Mouse (Mus musculus): ENCODE data around the gene Rps19. TPM values are rescaled to one million over a fixed set of nuclear protein-coding genes. Genes with fewer than 3 reads are reported as not detected.
A peak's percentile ranks its signal among the peaks of the same experiment; 100 is the strongest.

The Rps19 gene
- total RNA-seq, 1 experiment: 2,786 TPM

- no peaks in the 10 kb centered on the region for H3K9me3 ChIP-seq (ENCODE audit: control insufficient read depth, insufficient read depth, low read depth, low read length)
- peak overlapping the region; percentile 70 to 98 for H3K4me3 ChIP-seq (ENCODE audit: insufficient read depth in 1 of 2, low read depth in 1 of 2, low read length in 2 of 2, poor library complexity in 1 of 2, severe bottlenecking in 1 of 2)
- H3K4me1 ChIP-seq (ENCODE audit: control insufficient read depth in 2 of 2, insufficient read depth in 2 of 2, low read length in 2 of 2, poor library complexity in 1 of 2): peaks cover 0 to 14% of the 10 kb centered on the region in 2 experiments; a peak in 1 of 4 replicates
- H3K27ac ChIP-seq (ENCODE audit: insufficient read depth, low read depth, low read length, poor library complexity, severe bottlenecking): peak overlapping the region; percentile 94
- H3K36me3 ChIP-seq (ENCODE audit: control insufficient read depth, insufficient read depth, low read length, poor library complexity, severe bottlenecking): peaks cover 59% of the 10 kb centered on the region
- DNase-seq (ENCODE audit: low read depth, low spot score): no peak
- in situ Hi-C loops (cut with MboI; ENCODE audit: low sequenced_read_pairs in 2 of 2, unreplicated experiment in 2 of 2): no loop called here
- H3K9ac ChIP-seq (ENCODE audit: insufficient read depth, low read depth, low read length, poor library complexity, severe bottlenecking): peak overlapping the region; percentile 100
- TF ChIP-seq ZC3H11A (IDR thresholded peaks at IDR 0.05; ENCODE audit: borderline replicate concordance, low read depth, low read length) (no peak), ZNF384 (IDR thresholded peaks at IDR 0.05; ENCODE audit: low read depth, low read length) (no peak), MAFK (IDR thresholded peaks at IDR 0.05; ENCODE audit: insufficient read depth, low read depth, low read length) (no peak), HCFC1 (IDR thresholded peaks at IDR 0.05; ENCODE audit: borderline replicate concordance, insufficient read depth, low read length) (no peak), CHD2 (IDR thresholded peaks at IDR 0.05; ENCODE audit: low read depth, low read length) (no peak)
Measured at GRCm38 (mm10) chr7:24886308-24886633, 2.1 kb downstream of the Rps19 start.

GRCm38 (mm10) chr7:24887096-24887495, 2.9 kb downstream of the Rps19 start:
- Histone ChIP-seq H3K9me3 (ENCODE audit: control insufficient read depth, insufficient read depth, low read depth, low read length) (no peaks in the 10 kb centered on the region), H3K4me3 (ENCODE audit: insufficient read depth in 1 of 2, low read depth in 1 of 2, low read length in 2 of 2, poor library complexity in 1 of 2, severe bottlenecking in 1 of 2) (peak overlapping the region; percentile 70 to 98; a peak in 3 of 4 replicates), H3K4me1 (ENCODE audit: control insufficient read depth in 2 of 2, insufficient read depth in 2 of 2, low read length in 2 of 2, poor library complexity in 1 of 2) (peaks cover 0 to 15% of the 10 kb centered on the region in 2 experiments; a peak in 2 of 4 replicates), H3K27ac (ENCODE audit: insufficient read depth, low read depth, low read length, poor library complexity, severe bottlenecking) (peak overlapping the region; percentile 63; the same call in 1 of the 2 replicates), H3K36me3 (ENCODE audit: control insufficient read depth, insufficient read depth, low read length, poor library complexity, severe bottlenecking) (peaks cover 59% of the 10 kb centered on the region), H3K9ac (ENCODE audit: insufficient read depth, low read depth, low read length, poor library complexity, severe bottlenecking) (peak overlapping the region; percentile 100)
- TF ChIP-seq ZC3H11A (IDR thresholded peaks at IDR 0.05; ENCODE audit: borderline replicate concordance, low read depth, low read length) (no peak), MAFK (IDR thresholded peaks at IDR 0.05; ENCODE audit: insufficient read depth, low read depth, low read length) (no peak), HCFC1 (IDR thresholded peaks at IDR 0.05; ENCODE audit: borderline replicate concordance, insufficient read depth, low read length) (no peak), CHD2 (IDR thresholded peaks at IDR 0.05; ENCODE audit: low read depth, low read length) (no peak), ZNF384 (IDR thresholded peaks at IDR 0.05; ENCODE audit: low read depth, low read length) (no peak)
- in situ Hi-C loops (cut with MboI; ENCODE audit: low sequenced_read_pairs in 2 of 2, unreplicated experiment in 2 of 2): no loop called here
- DNase-seq (ENCODE audit: low read depth, low spot score): no peak

- DNase-seq (ENCODE audit: low read depth, low spot score): no peak
- peaks cover 59% of the 10 kb centered on the region for H3K36me3 ChIP-seq (ENCODE audit: control insufficient read depth, insufficient read depth, low read length, poor library complexity, severe bottlenecking)
- no peak overlapping the region for H3K9ac ChIP-seq (ENCODE audit: insufficient read depth, low read depth, low read length, poor library complexity, severe bottlenecking)
- in situ Hi-C loops (cut with MboI; ENCODE audit: low sequenced_read_pairs in 2 of 2, unreplicated experiment in 2 of 2): no loop called here
- no peak overlapping the region for H3K4me3 ChIP-seq (ENCODE audit: insufficient read depth in 1 of 2, low read depth in 1 of 2, low read length in 2 of 2, poor library complexity in 1 of 2, severe bottlenecking in 1 of 2)
- peaks cover 0 to 12% of the 10 kb centered on the region in 2 experiments; a peak in 2 of 4 replicates for H3K4me1 ChIP-seq (ENCODE audit: control insufficient read depth in 2 of 2, insufficient read depth in 2 of 2, low read length in 2 of 2, poor library complexity in 1 of 2)
- no peak for TF ChIP-seq MAFK (IDR thresholded peaks at IDR 0.05; ENCODE audit: insufficient read depth, low read depth, low read length)
- TF ChIP-seq HCFC1 (IDR thresholded peaks at IDR 0.05; ENCODE audit: borderline replicate concordance, insufficient read depth, low read length): no peak
- TF ChIP-seq ZNF384 (IDR thresholded peaks at IDR 0.05; ENCODE audit: low read depth, low read length): no peak
- TF ChIP-seq CHD2 (IDR thresholded peaks at IDR 0.05; ENCODE audit: low read depth, low read length): 0 out of 2 replicates have a peak, but pooled peaks have one; percentile 3
- no peak for TF ChIP-seq ZC3H11A (IDR thresholded peaks at IDR 0.05; ENCODE audit: borderline replicate concordance, low read depth, low read length)
- 0 out of 2 replicates have a peak overlapping the region, but pooled peaks have one; percentile 8 for H3K27ac ChIP-seq (ENCODE audit: insufficient read depth, low read depth, low read length, poor library complexity, severe bottlenecking)
- no peaks in the 10 kb centered on the region for H3K9me3 ChIP-seq (ENCODE audit: control insufficient read depth, insufficient read depth, low read depth, low read length)
Measured at GRCm38 (mm10) chr7:24889431-24890220, 5.5 kb downstream of the Rps19 start.

- TF ChIP-seq MAFK (IDR thresholded peaks at IDR 0.05; ENCODE audit: insufficient read depth, low read depth, low read length) (peak; percentile 50; the same call in 1 of the 2 replicates), HCFC1 (IDR thresholded peaks at IDR 0.05; ENCODE audit: borderline replicate concordance, insufficient read depth, low read length) (peak; percentile 57; the same call in 1 of the 2 replicates), ZC3H11A (IDR thresholded peaks at IDR 0.05; ENCODE audit: borderline replicate concordance, low read depth, low read length) (no peak), ZNF384 (IDR thresholded peaks at IDR 0.05; ENCODE audit: low read depth, low read length) (no peak)
- in situ Hi-C loops (cut with MboI; ENCODE audit: low sequenced_read_pairs in 2 of 2, unreplicated experiment in 2 of 2): no loop called here
- DNase-seq (ENCODE audit: low read depth, low spot score): peak; percentile 85
Measured at GRCm38 (mm10) chr7:24890281-24891216, 6.4 kb downstream of the Rps19 start.

More at GRCm38 (mm10) chr7:24890281-24891216, 6.4 kb downstream of the Rps19 start:
- Histone ChIP-seq H3K4me1 (ENCODE audit: control insufficient read depth in 2 of 2, insufficient read depth in 2 of 2, low read length in 2 of 2, poor library complexity in 1 of 2) (peaks cover 0 to 12% of the 10 kb centered on the region in 2 experiments; a peak in 2 of 4 replicates), H3K36me3 (ENCODE audit: control insufficient read depth, insufficient read depth, low read length, poor library complexity, severe bottlenecking) (peaks cover 50% of the 10 kb centered on the region), H3K9me3 (ENCODE audit: control insufficient read depth, insufficient read depth, low read depth, low read length) (no peaks in the 10 kb centered on the region), H3K4me3 (ENCODE audit: insufficient read depth in 1 of 2, low read depth in 1 of 2, low read length in 2 of 2, poor library complexity in 1 of 2, severe bottlenecking in 1 of 2) (no peak overlapping the region), H3K9ac (ENCODE audit: insufficient read depth, low read depth, low read length, poor library complexity, severe bottlenecking) (no peak overlapping the region), H3K27ac (ENCODE audit: insufficient read depth, low read depth, low read length, poor library complexity, severe bottlenecking) (0 out of 2 replicates have a peak overlapping the region, but pooled peaks have one; percentile 8)

All from ES-E14 (cell line).